Mouse (Mus musculus) cortical plate, adult 2 months (tissue): ENCODE measurements around the gene Iqck. TPM values are rescaled to one million over a fixed set of nuclear protein-coding genes. Genes with fewer than 3 reads are reported as not detected.

ENCODE experiments used
- H3K27ac ChIP-seq: fragments of 200-500 bp; 2 replicates; pipeline ENCODE4 v1.5.1; 2012; ENCODE audit warnings: low read length, control low read depth, inconsistent platforms; ENCODE audit not compliant: insufficient read depth
- H3K4me1 ChIP-seq: fragments of 200-500 bp; 2 replicates; pipeline ENCODE4 v1.6.1; 2011; ENCODE audit warnings: low read length; ENCODE audit not compliant: control insufficient read depth, insufficient read depth
- H3K4me3 ChIP-seq: fragments of 200-500 bp; 2 replicates; pipeline ENCODE4 v1.5.1; 2011; ENCODE audit warnings: mild to moderate bottlenecking, low read length, control low read depth; ENCODE audit not compliant: insufficient read depth
- CTCF ChIP-seq: fragments of 200-500 bp; IDR thresholded peaks from 2 replicates; pipeline ENCODE4 v1.5.1; 2011; ENCODE audit warnings: mild to moderate bottlenecking, control low read depth, low read length; ENCODE audit not compliant: insufficient read depth; ENCODE audit errors: extremely low read depth
- POLR2A ChIP-seq: fragments of 200-500 bp; IDR thresholded peaks from 2 replicates; pipeline ENCODE4 v1.6.1; 2011; ENCODE audit warnings: mild to moderate bottlenecking, low read length, control low read depth; ENCODE audit not compliant: insufficient read depth; ENCODE audit errors: extremely low read depth
- polyA plus RNA-seq: library from polyadenylated mRNA; depleted of rRNA; stranded (reverse); fragments of >200 nt; gene quantifications from 2 replicates; pipeline ENCODE4 v1.2.3, GENCODE M21; 2012; rRNA removed

Gene Iqck
- polyA plus RNA-seq, result 6.6 and 8.0 TPM in 2 replicates

DNA sequence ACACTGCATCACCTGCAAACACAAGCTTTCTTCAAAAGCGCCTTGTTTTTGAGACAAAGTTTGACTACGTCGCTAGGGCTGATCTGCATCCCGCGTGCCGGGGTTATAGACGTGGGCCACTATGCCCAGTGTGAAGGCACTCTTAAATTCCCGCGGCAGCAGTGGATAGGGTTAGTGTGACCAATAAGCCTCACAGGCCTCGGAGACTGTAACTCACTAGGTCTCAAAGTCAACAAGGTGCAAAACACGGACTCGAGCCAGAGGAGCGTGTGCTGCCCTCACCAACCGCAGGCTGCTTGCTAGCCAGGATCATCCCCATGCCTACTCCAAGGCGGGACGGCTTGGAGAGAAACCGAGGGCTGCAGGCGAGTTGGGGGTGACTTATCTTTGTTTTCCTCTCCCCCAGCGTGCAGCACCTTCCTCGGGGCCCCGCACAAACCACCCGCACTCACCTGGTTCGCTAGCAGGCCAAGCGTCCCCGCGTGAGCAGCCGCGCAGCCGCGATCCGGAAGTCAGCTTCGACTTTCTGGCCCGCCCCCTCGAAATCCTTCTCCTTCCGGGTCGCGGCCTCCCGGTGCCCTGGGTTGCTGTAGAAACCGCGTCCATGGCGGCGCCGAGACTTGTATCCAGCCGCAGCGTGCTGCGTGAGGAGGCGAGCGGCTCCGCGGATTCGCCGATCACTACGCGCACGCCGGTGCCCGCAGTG, at the start of gene Iqck:
Gene Iqck (plus strand): TSS at position 582 of the 706 bp plus-strand sequence.
- Histone ChIP-seq H3K4me3 (peak within 1 kb of the TSS; percentile 74), H3K4me1 (peaks cover 5% of the 10 kb centered on the region), H3K27ac (0 out of 2 replicates have a peak within 1 kb of the TSS, but pooled peaks have one; percentile 22)
- TF ChIP-seq POLR2A (peak; percentile 67; the same call in 1 of the 2 replicates), CTCF (no peak)

DNA sequence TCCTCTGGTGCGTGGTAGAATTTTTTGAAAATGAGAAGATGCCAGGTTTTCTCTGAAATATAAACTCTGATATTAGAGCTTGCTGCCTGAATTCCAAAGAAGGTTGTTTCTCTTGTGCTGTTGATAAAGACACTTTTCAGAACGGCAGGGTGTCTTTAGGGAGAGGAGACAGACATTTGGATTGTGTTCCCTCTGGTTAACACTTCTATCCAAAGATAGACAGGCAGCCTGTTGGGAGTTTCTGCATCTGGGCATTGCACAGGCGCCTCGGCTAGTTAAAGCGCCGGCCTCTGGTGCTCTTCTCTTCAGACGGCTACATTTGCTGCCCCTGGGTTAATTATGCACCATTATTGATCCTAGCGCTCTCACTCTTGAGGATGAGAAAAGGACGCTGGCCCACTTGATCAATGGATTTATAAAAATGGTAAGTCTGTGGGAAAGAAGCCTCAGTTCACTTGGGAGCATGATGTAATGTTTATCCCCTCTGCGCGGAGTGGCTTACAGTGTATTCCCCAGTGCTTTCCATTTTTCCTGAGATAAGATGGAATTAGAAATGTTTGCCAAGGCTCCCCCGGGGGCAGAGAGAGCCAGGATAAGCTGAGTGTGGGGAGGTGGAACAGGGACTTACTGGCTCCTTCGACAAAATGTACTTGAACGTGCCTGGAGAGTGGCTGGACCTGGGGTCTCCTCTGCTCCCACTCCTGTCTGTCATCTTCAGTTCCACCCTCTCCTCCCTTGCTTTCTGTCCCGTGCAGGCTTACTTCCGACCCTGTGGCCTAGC, 48.7 kb upstream of the Iqck start:
- Histone ChIP-seq H3K27ac (peak overlapping the region; percentile 25; the same call in 1 of the 2 replicates), H3K4me3 (no peak overlapping the region), H3K4me1 (no peaks in the 10 kb centered on the region; the same call in 1 of the 2 replicates)
- TF ChIP-seq POLR2A (no peak), CTCF (no peak)

DNA sequence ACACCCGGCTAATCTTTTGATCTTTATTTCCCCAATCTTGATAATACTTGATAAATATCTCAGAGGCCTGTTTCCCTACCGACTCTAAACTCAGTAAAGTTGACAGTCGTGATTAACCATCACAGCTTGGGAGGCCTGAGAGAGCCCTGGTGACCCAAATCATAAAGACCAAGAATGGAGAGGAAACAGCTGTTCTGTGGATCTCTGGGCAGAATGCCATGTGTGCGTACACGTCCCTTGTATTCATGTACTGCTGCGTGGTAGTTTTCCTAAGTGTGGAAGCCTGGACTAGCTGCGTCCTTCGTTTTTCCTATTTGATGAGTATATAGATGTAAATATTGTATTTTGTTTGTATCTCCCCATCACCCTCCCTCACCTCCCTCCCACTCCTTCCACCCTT, 47.7 kb upstream of the Iqck start:
- TF ChIP-seq POLR2A (no peak), CTCF (no peak)
- no peak overlapping the region for H3K27ac ChIP-seq
- H3K4me3 ChIP-seq, result no peak overlapping the region
- no peaks in the 10 kb centered on the region; the same call in 1 of the 2 replicates for H3K4me1 ChIP-seq

DNA sequence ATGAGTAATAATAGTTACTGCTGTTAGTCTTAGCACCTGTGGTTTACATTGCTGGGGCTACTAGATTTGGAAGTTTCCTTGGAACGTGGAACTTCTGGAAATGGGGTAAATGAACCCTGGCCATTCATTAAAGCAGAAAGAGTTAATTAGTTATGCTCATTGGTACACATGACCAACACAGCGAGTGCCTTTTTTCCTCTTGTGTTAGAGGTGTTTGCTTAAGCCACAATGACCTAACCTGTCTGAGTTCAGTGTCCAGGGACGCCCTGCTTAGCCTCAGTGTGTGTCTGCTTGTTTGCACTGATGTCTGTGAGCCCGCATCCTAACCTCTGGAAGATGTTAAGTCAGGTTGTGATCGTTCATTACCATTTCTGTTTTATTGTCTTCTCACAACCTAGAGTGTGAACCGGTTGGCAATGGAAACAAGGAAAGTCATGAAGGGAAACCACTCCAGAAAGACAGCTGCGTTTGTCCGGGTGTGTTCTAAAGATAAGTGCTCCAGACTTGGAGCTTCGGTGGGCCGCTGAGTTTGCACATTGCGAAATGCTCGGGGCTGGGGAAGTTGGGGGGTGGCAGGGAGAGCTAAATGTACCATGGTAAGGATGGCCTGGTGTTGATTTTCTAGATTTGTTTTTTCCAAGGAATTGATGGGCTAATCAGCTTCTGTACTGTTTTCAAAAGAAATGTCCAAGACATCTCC, 44.0 kb upstream of the Iqck start:
- H3K4me1 ChIP-seq, result peaks cover 3% of the 10 kb centered on the region
- TF ChIP-seq POLR2A, result no peak

DNA sequence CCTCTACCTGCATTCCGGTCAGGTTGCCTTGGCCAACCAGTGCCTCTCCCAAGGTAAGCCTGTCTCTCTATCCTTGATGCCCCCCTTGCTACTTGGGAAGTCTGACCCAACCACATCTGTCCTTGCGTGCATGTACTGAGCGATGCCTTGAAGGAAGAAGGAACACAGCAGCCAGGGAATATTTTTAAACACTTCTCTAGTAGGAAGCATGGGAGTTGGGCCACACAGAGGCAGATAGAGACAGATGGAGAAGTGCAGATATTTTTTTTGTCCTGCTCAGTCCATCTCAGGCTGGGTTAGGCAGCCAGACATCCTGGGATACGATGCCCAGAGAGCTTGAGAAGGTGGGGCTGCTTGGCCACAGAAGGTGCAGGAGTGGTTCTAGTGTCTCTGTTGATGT, 42.0 kb upstream of the Iqck start:
- TF ChIP-seq CTCF, result no peak
- Histone ChIP-seq H3K27ac (no peak overlapping the region), H3K4me3 (no peak overlapping the region), H3K4me1 (peaks cover 3% of the 10 kb centered on the region; the same call in 1 of the 2 replicates)

More for the DNA sequence above, 44.0 kb upstream of the Iqck start:
- no peak overlapping the region for H3K27ac ChIP-seq
- no peak overlapping the region for H3K4me3 ChIP-seq

DNA sequence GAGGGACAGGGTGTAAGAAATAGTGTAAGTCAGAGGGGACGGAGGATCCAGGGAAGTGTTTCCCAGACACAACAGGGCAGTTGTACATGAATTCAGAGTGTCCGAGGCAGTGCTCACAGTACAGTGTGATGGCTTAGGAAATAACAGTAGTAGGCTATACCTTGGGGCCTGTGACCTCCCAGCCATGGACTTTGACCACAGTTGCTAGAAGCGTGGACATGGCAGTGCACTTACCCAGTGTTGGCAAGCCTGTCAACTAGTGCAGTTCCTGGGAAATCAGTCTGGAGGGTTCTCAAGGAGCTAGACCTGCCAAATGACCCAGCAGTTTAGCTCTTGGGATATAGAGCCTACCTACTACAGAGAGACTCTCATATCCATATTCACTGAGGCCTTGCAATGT, 39.3 kb upstream of the Iqck start:
- H3K4me3 ChIP-seq, result no peak overlapping the region
- no peak overlapping the region for H3K27ac ChIP-seq
- peaks cover 3% of the 10 kb centered on the region for H3K4me1 ChIP-seq
- TF ChIP-seq POLR2A (no peak), CTCF (no peak)

DNA sequence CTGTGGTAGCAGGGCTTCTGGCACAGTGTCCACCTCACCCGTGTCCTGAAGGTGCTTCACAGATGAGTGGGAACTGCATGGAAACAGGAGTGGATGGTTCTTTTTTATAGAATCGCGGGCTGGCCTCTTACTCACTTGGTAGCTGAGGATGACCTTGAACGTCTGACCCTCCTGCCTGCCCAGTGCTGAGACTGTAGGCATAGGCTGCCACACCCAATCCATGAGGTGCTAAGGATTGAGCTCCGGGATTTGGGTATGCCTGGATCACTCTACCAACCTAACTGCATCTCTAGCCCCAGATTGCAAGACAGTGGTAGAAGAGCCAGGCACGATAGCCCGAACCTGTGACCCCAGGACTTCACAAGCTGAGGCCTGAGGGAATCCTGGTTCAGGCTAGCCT, 37.8 kb upstream of the Iqck start:
- Histone ChIP-seq H3K27ac (no peak overlapping the region), H3K4me1 (peaks cover 5% of the 10 kb centered on the region), H3K4me3 (no peak overlapping the region)
- TF ChIP-seq POLR2A (no peak), CTCF (no peak)

DNA sequence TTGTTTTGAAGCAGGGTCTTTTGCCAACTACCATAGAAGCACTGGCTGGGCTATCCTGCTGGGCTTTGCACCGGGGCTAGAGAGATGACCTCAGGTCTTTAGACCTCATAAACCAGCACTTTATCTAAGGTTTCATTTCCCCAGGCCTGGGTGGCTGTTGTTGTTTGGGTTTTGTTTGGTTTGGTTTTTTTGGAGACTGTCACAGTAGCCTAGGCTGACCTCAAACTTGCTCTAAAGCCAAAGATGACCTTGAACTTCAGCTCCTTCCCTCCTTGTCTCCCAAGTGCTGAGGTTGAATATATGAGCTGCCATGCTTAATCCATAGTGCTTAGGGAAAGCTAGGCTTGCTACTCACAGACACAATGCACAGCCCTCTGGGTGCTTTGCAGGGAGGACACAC, 35.9 kb upstream of the Iqck start:
- H3K4me3 ChIP-seq, result no peak overlapping the region
- H3K4me1 ChIP-seq, result peaks cover 1% of the 10 kb centered on the region; the same call in 1 of the 2 replicates
- TF ChIP-seq POLR2A, result no peak
- no peak for TF ChIP-seq CTCF
- no peak overlapping the region for H3K27ac ChIP-seq

DNA sequence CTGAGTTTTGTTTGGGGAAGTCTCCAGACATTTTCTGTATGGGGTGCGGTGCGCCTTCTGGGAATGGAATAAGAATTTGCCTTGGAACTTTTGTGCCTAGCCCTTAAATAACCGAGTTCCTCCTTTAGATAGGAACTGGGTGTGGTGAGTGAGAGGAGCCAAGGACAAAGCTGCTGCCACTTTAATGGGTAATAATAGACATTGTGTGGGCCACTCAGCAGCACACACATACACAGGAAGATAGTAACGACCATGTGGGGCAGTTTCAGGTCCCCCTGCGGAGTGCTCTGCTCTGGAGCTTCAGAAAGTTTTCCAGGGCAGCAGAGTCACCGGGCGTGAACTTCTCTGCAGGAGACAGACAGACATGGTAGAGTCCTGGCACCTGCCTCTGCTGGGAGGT, 34.2 kb upstream of the Iqck start:
- Histone ChIP-seq H3K4me1 (peaks cover 1% of the 10 kb centered on the region; the same call in 1 of the 2 replicates), H3K4me3 (no peak overlapping the region), H3K27ac (no peak overlapping the region)
- no peak for TF ChIP-seq POLR2A
- TF ChIP-seq CTCF, result no peak
